Mouse (Mus musculus): Measurements from ENCODE around the gene Slc12a8. TPM values are rescaled to one million over a fixed set of nuclear protein-coding genes. Genes with fewer than 3 reads are reported as not detected.

Gene Slc12a8
- polyA plus RNA-seq, 2 experiments from 2014 or later: 3.4 to 6.0 TPM

GRCm38 (mm10) chr16:33615986-33616385 lies 98.9 kb downstream of the Slc12a8 start:
- no peak for ATAC-seq

- ATAC-seq: no peak
Measured at GRCm38 (mm10) chr16:33621836-33622235, 104.7 kb downstream of the Slc12a8 start.

- no peak for ATAC-seq
Measured at GRCm38 (mm10) chr16:33624586-33624985, 107.5 kb downstream of the Slc12a8 start.

GRCm38 (mm10) chr16:33629539-33629938 lies 112.4 kb downstream of the Slc12a8 start:
- no peak for ATAC-seq

GRCm38 (mm10) chr16:33635836-33636595 lies 118.9 kb downstream of the Slc12a8 start:
- no peak for ATAC-seq

- ATAC-seq: no peak
Measured at GRCm38 (mm10) chr16:33641779-33642178, 124.7 kb downstream of the Slc12a8 start.

- no peak for ATAC-seq
Measured at GRCm38 (mm10) chr16:33653116-33653515, 136.0 kb downstream of the Slc12a8 start.

GRCm38 (mm10) chr16:33655443-33655842 lies 138.3 kb downstream of the Slc12a8 start:
- ATAC-seq: no peak

- ATAC-seq: no peak
Measured at GRCm38 (mm10) chr16:33657191-33657590, 140.1 kb downstream of the Slc12a8 start.

- ATAC-seq: no peak
Measured at GRCm38 (mm10) chr16:33658121-33658520, 141.0 kb downstream of the Slc12a8 start.

GRCm38 (mm10) chr16:33659521-33659920 lies 142.4 kb downstream of the Slc12a8 start:
- ATAC-seq: no peak

GRCm38 (mm10) chr16:33660125-33660524 lies 143.0 kb downstream of the Slc12a8 start:
- no peak for ATAC-seq

GRCm38 (mm10) chr16:33662841-33663240 lies 145.7 kb downstream of the Slc12a8 start:
- ATAC-seq: no peak

GRCm38 (mm10) chr16:33666226-33666625 lies 149.1 kb downstream of the Slc12a8 start:
- no peak for ATAC-seq

GRCm38 (mm10) chr16:33666985-33667538 lies 149.9 kb downstream of the Slc12a8 start:
- no peak for ATAC-seq

- no peak for ATAC-seq
Measured at GRCm38 (mm10) chr16:33668448-33668847, 151.3 kb downstream of the Slc12a8 start.

- ATAC-seq: no peak
Measured at GRCm38 (mm10) chr16:33669072-33669471, 151.9 kb downstream of the Slc12a8 start.

GRCm38 (mm10) chr16:33670340-33670739 lies 153.2 kb downstream of the Slc12a8 start:
- no peak for ATAC-seq

GRCm38 (mm10) chr16:33670933-33671332 lies 153.8 kb downstream of the Slc12a8 start:
- no peak for ATAC-seq

GRCm38 (mm10) chr16:33672188-33672587 lies 155.1 kb downstream of the Slc12a8 start:
- ATAC-seq: no peak

- no peak for ATAC-seq
Measured at GRCm38 (mm10) chr16:33672643-33673042, 155.5 kb downstream of the Slc12a8 start.

GRCm38 (mm10) chr16:33673530-33674109 lies 156.5 kb downstream of the Slc12a8 start:
- no peak for ATAC-seq

- no peak for ATAC-seq
Measured at GRCm38 (mm10) chr16:33675151-33675847, 158.2 kb downstream of the Slc12a8 start.

GRCm38 (mm10) chr16:33675848-33676184 lies 158.7 kb downstream of the Slc12a8 start:
- ATAC-seq: no peak

All from activated CD4-positive, CD25-positive, alpha-beta regulatory T cell, adult 4 months (primary cell).